Mouse (Mus musculus): ENCODE results near the gene Gm43191. TPM values are rescaled to one million over a fixed set of nuclear protein-coding genes. Genes with fewer than 3 reads are reported as not detected.

Gm43191 gene
- polyA plus RNA-seq, 1 experiment from 2014 or later = not detected

- no peak for TF ChIP-seq CTCF (IDR thresholded peaks at IDR 0.05; ENCODE audit: low read depth)
- no peak for DNase-seq (ENCODE audit: low spot score)
Observed at GRCm38 (mm10) chr3:116601005-116601404, 80.1 kb downstream of the Gm43191 start.

DNA sequence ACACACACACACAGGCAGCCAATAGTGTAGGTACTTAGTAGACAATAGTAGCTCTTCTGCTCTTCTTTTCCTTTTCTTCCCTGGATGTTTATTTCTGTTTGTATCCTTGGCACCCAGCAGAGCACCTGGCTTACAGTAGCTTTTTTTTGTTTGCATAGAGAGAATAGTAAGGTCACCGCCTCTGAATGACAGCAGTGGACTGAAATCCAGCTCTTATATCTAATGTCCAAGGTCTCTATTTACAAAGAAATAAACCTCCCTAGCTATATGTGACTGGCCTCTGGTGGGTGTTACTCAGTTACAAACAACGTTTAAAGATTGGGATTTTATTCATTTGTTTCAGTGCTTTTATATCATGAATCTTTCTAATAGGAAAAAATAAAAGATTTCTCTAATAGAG lies 81.4 kb downstream of the Gm43191 start:
- DNase-seq (ENCODE audit: low spot score) (no peak), ATAC-seq (replicated peaks; ENCODE audit: low FRiP score, low read depth) (no peak)
- TF ChIP-seq CTCF (IDR thresholded peaks at IDR 0.05; ENCODE audit: low read depth) = no peak
- Histone ChIP-seq H3K9ac (ENCODE audit: low read depth, low read length) (no peak overlapping the region), H3K9me3 (replicated peaks; ENCODE audit: low read length) (no peaks in the 10 kb centered on the region), H3K4me1 (replicated peaks; ENCODE audit: insufficient read depth, low read length) (no peaks in the 10 kb centered on the region), H3K4me2 (ENCODE audit: low read length) (no peak overlapping the region), H3K27ac (no peak overlapping the region), H3K27me3 (ENCODE audit: insufficient read depth, low read length) (no peaks in the 10 kb centered on the region), H3K36me3 (ENCODE audit: insufficient read depth, low read length) (no peaks in the 10 kb centered on the region), H3K4me3 (replicated peaks; ENCODE audit: low read depth, low read length) (no peak overlapping the region)
- WGBS = 75% methylated on average over 2 of the region's 2 CpGs

More at GRCm38 (mm10) chr3:116601005-116601404, 80.1 kb downstream of the Gm43191 start:
- no peak overlapping the region for H3K4me2 ChIP-seq (ENCODE audit: low read length)
- 77% methylated on average over 5 of the region's 5 CpGs for WGBS
- no peak overlapping the region for H3K27ac ChIP-seq
- no peak overlapping the region for H3K4me3 ChIP-seq (replicated peaks; ENCODE audit: low read depth, low read length)
- no peak for ATAC-seq (replicated peaks; ENCODE audit: low FRiP score, low read depth)
- H3K9ac ChIP-seq (ENCODE audit: low read depth, low read length) = no peak overlapping the region
- H3K4me1 ChIP-seq (replicated peaks; ENCODE audit: insufficient read depth, low read length) = no peaks in the 10 kb centered on the region
- H3K36me3 ChIP-seq (ENCODE audit: insufficient read depth, low read length) = no peaks in the 10 kb centered on the region
- no peaks in the 10 kb centered on the region for H3K27me3 ChIP-seq (ENCODE audit: insufficient read depth, low read length)
- no peaks in the 10 kb centered on the region for H3K9me3 ChIP-seq (replicated peaks; ENCODE audit: low read length)

GRCm38 (mm10) chr3:116595603-116595991 lies 85.5 kb downstream of the Gm43191 start:
- Histone ChIP-seq H3K4me2 (ENCODE audit: low read length) (peak overlapping the region; percentile 83), H3K4me1 (replicated peaks; ENCODE audit: insufficient read depth, low read length) (no peaks in the 10 kb centered on the region), H3K36me3 (ENCODE audit: insufficient read depth, low read length) (peaks cover 7% of the 10 kb centered on the region; the same call in 1 of the 2 replicates), H3K27ac (no peak overlapping the region), H3K27me3 (ENCODE audit: insufficient read depth, low read length) (no peaks in the 10 kb centered on the region), H3K9me3 (replicated peaks; ENCODE audit: low read length) (no peaks in the 10 kb centered on the region), H3K4me3 (replicated peaks; ENCODE audit: low read depth, low read length) (peak overlapping the region; percentile 80), H3K9ac (ENCODE audit: low read depth, low read length) (peak overlapping the region; percentile 72)
- no peak for DNase-seq (ENCODE audit: low spot score)
- ATAC-seq (replicated peaks; ENCODE audit: low FRiP score, low read depth) = no peak
- 6% methylated on average over 10 of the region's 10 CpGs for WGBS
- no peak for TF ChIP-seq CTCF (IDR thresholded peaks at IDR 0.05; ENCODE audit: low read depth)

- no peak for TF ChIP-seq CTCF (IDR thresholded peaks at IDR 0.05; ENCODE audit: low read depth)
- peak within 1 kb of the TSS; percentile 80 for H3K4me3 ChIP-seq (replicated peaks; ENCODE audit: low read depth, low read length)
- peak within 1 kb of the TSS; percentile 80 for H3K9ac ChIP-seq (ENCODE audit: low read depth, low read length)
- DNase-seq (ENCODE audit: low spot score) (peak; percentile 98), ATAC-seq (replicated peaks; ENCODE audit: low FRiP score, low read depth) (peak; percentile 98)
- H3K27ac ChIP-seq = peak within 1 kb of the TSS; percentile 85
- H3K4me2 ChIP-seq (ENCODE audit: low read length) = peak within 1 kb of the TSS; percentile 83
- no peaks in the 10 kb centered on the region for H3K27me3 ChIP-seq (ENCODE audit: insufficient read depth, low read length)
- peaks cover 12% of the 10 kb centered on the region; the same call in 1 of the 2 replicates for H3K36me3 ChIP-seq (ENCODE audit: insufficient read depth, low read length)
- no peaks in the 10 kb centered on the region for H3K9me3 ChIP-seq (replicated peaks; ENCODE audit: low read length)
- under 1% methylated on average over 65 of the region's 65 CpGs for WGBS
- no peaks in the 10 kb centered on the region for H3K4me1 ChIP-seq (replicated peaks; ENCODE audit: insufficient read depth, low read length)
Observed at GRCm38 (mm10) chr3:116594728-116595602, 86.1 kb downstream of the Gm43191 start, which contains the start of gene Sass6. Gene Sass6, plus strand, starts transcription at chr3:116594982.

DNA sequence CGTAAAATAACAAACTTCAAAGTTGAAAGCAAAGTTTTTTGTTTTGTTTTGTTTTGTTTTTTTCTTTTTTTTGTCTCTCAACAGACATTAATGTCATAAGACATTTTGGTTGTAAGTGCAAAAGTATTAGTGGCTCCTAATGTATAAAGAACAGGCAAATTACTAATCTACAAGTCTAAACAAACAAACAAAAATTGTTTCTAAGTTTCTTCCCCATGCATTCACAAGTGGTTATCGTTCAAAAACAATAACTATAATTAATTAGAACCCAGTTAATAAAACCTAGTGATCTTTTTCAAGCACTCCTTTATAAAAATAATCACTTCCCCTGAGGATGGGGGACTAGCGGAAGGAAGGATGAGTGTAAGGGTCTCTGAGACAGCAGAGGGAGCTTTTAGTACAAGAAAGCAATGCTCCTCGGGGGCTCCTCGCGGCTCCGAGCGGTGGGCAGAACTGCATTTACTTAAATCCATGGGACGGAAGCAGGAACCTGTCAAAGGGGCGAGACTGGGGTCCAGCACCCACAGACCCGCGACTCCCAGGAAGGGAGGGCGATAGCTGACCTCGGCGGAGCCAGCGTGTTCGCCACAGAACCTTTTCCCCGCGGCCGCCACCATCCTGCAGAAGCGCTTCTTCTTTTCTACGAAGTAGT lies 86.9 kb downstream of the Gm43191 start:
- peak overlapping the region; percentile 85 for H3K27ac ChIP-seq
- peak overlapping the region; percentile 80 for H3K4me3 ChIP-seq (replicated peaks; ENCODE audit: low read depth, low read length)
- H3K9ac ChIP-seq (ENCODE audit: low read depth, low read length) = peak overlapping the region; percentile 80
- peak; percentile 80 for DNase-seq (ENCODE audit: low spot score)
- H3K4me2 ChIP-seq (ENCODE audit: low read length) = peak overlapping the region; percentile 65
- no peaks in the 10 kb centered on the region for H3K27me3 ChIP-seq (ENCODE audit: insufficient read depth, low read length)
- peak; percentile 53 for ATAC-seq (replicated peaks; ENCODE audit: low FRiP score, low read depth)
- H3K9me3 ChIP-seq (replicated peaks; ENCODE audit: low read length) = no peaks in the 10 kb centered on the region
- WGBS = 2% methylated on average over 22 of the region's 22 CpGs
- peak; percentile 49 for TF ChIP-seq CTCF (IDR thresholded peaks at IDR 0.05; ENCODE audit: low read depth)
- H3K36me3 ChIP-seq (ENCODE audit: insufficient read depth, low read length) = peaks cover 20% of the 10 kb centered on the region
- H3K4me1 ChIP-seq (replicated peaks; ENCODE audit: insufficient read depth, low read length) = no peaks in the 10 kb centered on the region

Other genes with a start within 250 kb of the Gm43191 start
- 73.1 and 78.4 TPM in 2 replicates for gene Rtca, start 173.1 kb downstream of the Gm43191 start, polyA plus RNA-seq (2015; fragmentation: Nextera tagmentation; extraction: Ambion mirVana)
- gene Dbt, start 168.2 kb downstream of the Gm43191 start, polyA plus RNA-seq (2015; fragmentation: Nextera tagmentation; extraction: Ambion mirVana) = 12.6 and 15.1 TPM in 2 replicates
- 0.39 and 0.42 TPM in 2 replicates for gene Lrrc39, start 118.3 kb downstream of the Gm43191 start, polyA plus RNA-seq (2015; fragmentation: Nextera tagmentation; extraction: Ambion mirVana)
- gene Sass6, start 86.3 kb downstream of the Gm43191 start, polyA plus RNA-seq (2015; fragmentation: Nextera tagmentation; extraction: Ambion mirVana) = 10.0 and 11.4 TPM in 2 replicates
- gene Trmt13, start 66.7 kb downstream of the Gm43191 start, polyA plus RNA-seq (2015; fragmentation: Nextera tagmentation; extraction: Ambion mirVana) = 15.9 and 18.5 TPM in 2 replicates
- 93.9 and 94.0 TPM in 2 replicates for gene Mfsd14a, start 18.6 kb downstream of the Gm43191 start, polyA plus RNA-seq (2015; fragmentation: Nextera tagmentation; extraction: Ambion mirVana)
- 14.8 and 15.0 TPM in 2 replicates for gene Slc35a3, start 31.6 kb upstream of the Gm43191 start, polyA plus RNA-seq (2015; fragmentation: Nextera tagmentation; extraction: Ambion mirVana)
- gene Agl, start 126.9 kb upstream of the Gm43191 start, polyA plus RNA-seq (2015; fragmentation: Nextera tagmentation; extraction: Ambion mirVana) = 12.8 and 12.9 TPM in 2 replicates
- 21.6 and 21.7 TPM in 2 replicates for gene Frrs1, start 178.2 kb upstream of the Gm43191 start, polyA plus RNA-seq (2015; fragmentation: Nextera tagmentation; extraction: Ambion mirVana)